Mouse (Mus musculus) erythroblast, embryonic 14.5 days (primary cell): Measurements from ENCODE around the gene Tssc4.

Source experiments
- GATA1 ChIP-seq: IDR thresholded peaks from 2 replicates; pipeline ENCODE4 v1.6.1; 2012; ENCODE audit warnings: low read length, inconsistent platforms, mixed read lengths
- TAL1 ChIP-seq: IDR thresholded peaks from 3 replicates; pipeline ENCODE4 v1.6.1; 2012; ENCODE audit warnings: low read length, inconsistent platforms, mixed read lengths

- TF ChIP-seq GATA1 (no peak), TAL1 (no peak)
Measured at GRCm38 (mm10) chr7:143059202-143059870, 9.7 kb upstream of the Tssc4 start.
